Mouse (Mus musculus) forebrain, embryonic 14.5 days (tissue): ENCODE measurements around the gene Btbd1. TPM values are rescaled to one million over a fixed set of nuclear protein-coding genes. Genes with fewer than 3 reads are reported as not detected.

Experiments
- ATAC-seq: fragments of 200-750 bp; cut with Nextera tagmentation; 2 replicates; pipeline ENCODE4 v1.8.0; 2017; ENCODE audit warnings: mild to moderate bottlenecking, moderate library complexity
- DNase-seq: peaks from one replicate; pipeline ENCODE4 v3.0.0-alpha.2; 2015; ENCODE audit warnings: low spot score
- H3K27ac ChIP-seq: fragments of 300-500 bp; sonication (generic); 2 replicates; pipeline ENCODE4 v1.5.1; 2014; ENCODE audit warnings: low read depth, mild to moderate bottlenecking, control low read depth, low read length, moderate library complexity
- H3K27me3 ChIP-seq: fragments of 300-500 bp; sonication (generic); replicated peaks from 2 replicates; pipeline ENCODE4 v1.6.1; 2014; ENCODE audit warnings: low read length, control low read depth, mixed read lengths; ENCODE audit not compliant: control insufficient read depth, insufficient read depth
- H3K36me3 ChIP-seq: fragments of 300-500 bp; sonication (generic); 2 replicates; pipeline ENCODE4 v1.6.1; 2014; ENCODE audit warnings: low read length, control low read depth; ENCODE audit not compliant: control insufficient read depth, insufficient read depth
- H3K4me1 ChIP-seq: fragments of 300-500 bp; sonication (generic); 2 replicates; pipeline ENCODE4 v1.6.1; 2014; ENCODE audit warnings: antibody characterized with exemption, low read length, control low read depth; ENCODE audit not compliant: control insufficient read depth, insufficient read depth
- H3K4me2 ChIP-seq: fragments of 300-500 bp; sonication (generic); 2 replicates; pipeline ENCODE4 v1.6.1; 2014; ENCODE audit warnings: mild to moderate bottlenecking, control low read depth, low read length
- H3K4me3 ChIP-seq: fragments of 300-500 bp; sonication (generic); 2 replicates; pipeline ENCODE4 v1.5.1; 2014; ENCODE audit warnings: low read depth, low read length, control low read depth
- H3K9ac ChIP-seq: fragments of 300-500 bp; sonication (generic); 2 replicates; pipeline ENCODE4 v1.6.1; 2014; ENCODE audit warnings: mild to moderate bottlenecking, low read length, control low read depth, moderate library complexity
- H3K9me3 ChIP-seq: fragments of 300-500 bp; sonication (generic); replicated peaks from 2 replicates; pipeline ENCODE4 v1.6.1; 2016; ENCODE audit warnings: low read length, control low read depth, mixed read lengths; ENCODE audit not compliant: control insufficient read depth
- WGBS: fragments of 180-500 bp; shearing (Covaris S2); extraction: QIAGEN DNeasy Blood & Tissue Kit; methylation state at CpG from one replicate; pipeline ENCODE4 v1.1.7; 2014; 5-methylcytosine and 5-hydroxymethylcytosine counted together
- polyA plus RNA-seq: library from polyadenylated mRNA; unstranded; fragments of >200 nt; fragmentation: Nextera tagmentation; extraction: Ambion mirVana; gene quantifications from 2 replicates; pipeline ENCODE4 v1.2.1, GENCODE M21; 2014

Gene Btbd1
- polyA plus RNA-seq, 1 experiment from 2014 or later: 114 TPM

DNA sequence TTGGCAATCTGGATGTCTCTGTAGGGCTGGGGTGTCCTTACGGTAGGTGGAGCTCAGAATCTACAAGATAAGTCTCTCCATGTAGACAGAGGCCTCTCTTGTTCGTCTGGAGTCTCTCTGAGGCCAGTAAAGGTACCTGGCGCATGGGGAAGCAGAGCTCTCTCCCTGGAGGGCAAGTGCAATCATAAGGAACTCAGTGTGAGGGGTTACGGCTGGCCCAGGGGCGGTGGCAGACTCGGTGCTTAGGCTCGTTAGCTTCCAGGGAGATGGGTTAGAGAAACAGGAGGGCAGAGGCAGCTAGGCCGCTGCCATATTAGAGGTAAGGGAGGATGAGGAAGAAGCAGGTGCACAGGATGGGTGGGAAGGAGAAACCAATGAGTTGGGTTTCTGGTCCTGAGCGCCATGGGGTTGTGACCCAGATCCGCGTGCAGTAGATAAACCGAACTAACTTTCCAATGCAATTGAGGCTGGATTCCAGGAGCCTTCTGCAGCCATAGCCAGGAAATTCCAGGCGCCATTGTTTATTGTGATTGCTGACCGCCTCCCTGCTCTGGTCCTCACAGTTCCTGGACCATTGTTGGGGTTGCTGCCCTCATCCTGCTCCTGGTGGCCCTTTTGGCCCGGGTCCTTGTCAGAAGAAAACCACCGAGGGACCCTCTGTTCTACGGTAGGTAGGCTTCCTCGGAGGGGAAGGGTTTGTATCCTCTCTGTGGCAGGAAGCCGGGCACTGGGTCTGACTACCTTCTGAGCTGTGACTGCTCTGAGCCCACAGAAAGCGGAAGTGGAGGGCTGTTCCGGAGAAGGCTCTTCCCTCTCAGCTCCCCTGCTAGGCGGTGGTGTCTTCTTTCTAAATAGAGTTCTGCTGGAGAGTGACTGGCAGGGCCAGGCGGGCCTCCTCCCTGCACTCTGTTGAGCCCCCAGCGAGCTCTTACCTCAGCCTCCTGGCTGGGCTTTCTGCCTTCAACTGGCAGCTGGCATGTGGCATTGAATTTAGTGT is 33.7 kb upstream of the Btbd1 start:
- WGBS: 75% methylated on average over 24 of the region's 24 CpGs
- Histone ChIP-seq H3K27me3 (no peaks in the 10 kb centered on the region), H3K27ac (no peak overlapping the region), H3K4me3 (no peak overlapping the region), H3K9me3 (no peaks in the 10 kb centered on the region), H3K36me3 (no peaks in the 10 kb centered on the region), H3K9ac (no peak overlapping the region), H3K4me1 (peaks cover 11% of the 10 kb centered on the region; the same call in 1 of the 2 replicates), H3K4me2 (no peak overlapping the region)
- DNase-seq: no peak
- ATAC-seq: no peak

DNA sequence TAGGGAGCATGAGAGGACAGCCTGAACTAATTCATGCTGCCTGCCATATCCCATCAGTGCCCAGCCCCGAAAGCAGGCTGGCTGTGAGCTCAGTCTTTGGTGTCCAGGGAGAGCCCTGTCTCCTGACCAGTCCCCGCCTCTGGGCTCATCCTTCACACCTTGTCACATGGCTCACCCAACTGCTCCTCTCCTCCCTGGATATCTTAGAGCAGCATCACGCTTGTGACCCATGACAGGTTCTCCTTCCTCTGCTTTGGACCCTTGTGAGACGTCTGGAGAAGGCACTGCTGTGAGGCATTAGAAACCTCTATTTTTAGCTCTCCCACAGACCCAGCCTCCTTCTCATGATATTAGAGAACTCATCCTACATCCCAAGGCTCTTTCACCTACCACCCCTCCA is 32.7 kb upstream of the Btbd1 start:
- no peak for DNase-seq
- ATAC-seq: no peak
- Histone ChIP-seq H3K27me3 (0 out of 2 replicates have a peak, but pooled peaks cover 2% of the 10 kb centered on the region), H3K4me3 (no peak overlapping the region), H3K27ac (no peak overlapping the region), H3K36me3 (no peaks in the 10 kb centered on the region), H3K4me1 (peaks cover 11% of the 10 kb centered on the region; the same call in 1 of the 2 replicates), H3K9ac (no peak overlapping the region), H3K4me2 (no peak overlapping the region), H3K9me3 (no peaks in the 10 kb centered on the region)
- 83% methylated on average over 4 of the region's 4 CpGs for WGBS

DNA sequence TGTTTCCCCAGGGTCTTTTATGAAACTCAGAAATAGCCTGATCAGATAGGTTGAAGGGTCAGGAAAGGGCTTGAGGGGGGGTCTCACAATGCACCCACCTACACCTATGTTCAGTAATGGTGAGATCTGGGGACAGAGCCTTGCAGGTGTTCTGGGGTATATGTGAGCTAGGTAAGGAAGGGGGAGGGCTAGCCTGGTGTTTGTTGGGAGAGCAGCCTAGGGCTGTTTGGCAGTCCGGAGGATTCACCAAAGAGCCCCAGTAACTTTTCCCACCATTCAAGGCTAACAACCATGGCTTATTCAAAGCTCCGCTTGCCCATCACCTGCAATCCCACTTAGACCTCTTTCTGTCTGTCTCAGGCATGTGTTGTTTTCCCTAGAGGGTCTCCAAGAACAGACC is 32.2 kb upstream of the Btbd1 start:
- Histone ChIP-seq H3K27me3 (0 out of 2 replicates have a peak, but pooled peaks cover 2% of the 10 kb centered on the region), H3K4me1 (peaks cover 11% of the 10 kb centered on the region; the same call in 1 of the 2 replicates), H3K36me3 (no peaks in the 10 kb centered on the region), H3K9me3 (no peaks in the 10 kb centered on the region), H3K4me2 (no peak overlapping the region), H3K9ac (no peak overlapping the region), H3K4me3 (no peak overlapping the region), H3K27ac (no peak overlapping the region)
- 91% methylated on average over 2 of the region's 2 CpGs for WGBS
- DNase-seq (no peak), ATAC-seq (no peak)

DNA sequence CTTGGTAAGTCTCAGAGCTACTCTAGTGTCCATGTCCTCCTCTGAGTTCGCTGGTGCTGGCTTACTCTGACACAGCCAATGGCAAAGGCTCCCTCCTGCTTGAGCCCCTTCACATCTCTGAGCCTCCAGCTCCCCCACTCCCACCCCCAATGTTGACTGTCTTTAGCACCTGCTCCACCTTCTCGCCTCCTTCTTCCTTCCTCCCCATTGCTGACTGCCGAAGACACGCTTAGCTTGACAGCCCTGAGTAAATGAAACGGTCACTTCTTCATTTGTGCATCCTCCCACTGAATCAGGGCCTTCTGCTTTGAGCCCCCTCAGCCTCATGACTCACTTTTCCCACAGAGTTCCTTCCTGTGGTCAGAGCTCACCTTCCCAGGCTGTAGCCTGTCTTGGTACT is 31.8 kb upstream of the Btbd1 start:
- DNase-seq (no peak), ATAC-seq (no peak)
- Histone ChIP-seq H3K4me1 (peaks cover 11% of the 10 kb centered on the region; the same call in 1 of the 2 replicates), H3K36me3 (no peaks in the 10 kb centered on the region), H3K4me2 (peak overlapping the region; percentile 95; the same call in 1 of the 2 replicates), H3K4me3 (no peak overlapping the region), H3K9ac (no peak overlapping the region), H3K9me3 (no peaks in the 10 kb centered on the region), H3K27me3 (0 out of 2 replicates have a peak, but pooled peaks cover 2% of the 10 kb centered on the region), H3K27ac (no peak overlapping the region)
- 75% methylated on average over 5 of the region's 5 CpGs for WGBS

DNA sequence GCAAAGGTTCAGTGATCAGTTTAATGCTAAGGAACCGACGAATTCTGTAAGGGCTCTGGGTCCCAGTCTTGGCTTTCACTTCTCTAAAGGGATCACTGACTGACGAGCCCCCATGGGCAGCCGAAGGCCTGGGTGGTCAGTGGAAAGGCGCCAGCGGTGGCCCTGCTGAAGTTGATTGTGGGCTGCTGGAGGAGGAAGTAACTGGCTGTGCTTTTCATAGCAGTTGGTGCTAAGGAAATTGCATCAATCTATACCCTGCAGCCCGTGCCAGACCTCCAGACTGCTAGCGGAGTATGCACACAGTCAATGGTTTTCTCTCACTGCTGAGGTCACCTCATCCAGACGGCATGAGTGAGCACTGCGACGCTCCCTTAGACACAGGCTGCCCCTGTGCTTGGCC is 30.8 kb upstream of the Btbd1 start:
- no peaks in the 10 kb centered on the region for H3K36me3 ChIP-seq
- H3K27me3 ChIP-seq: 0 out of 2 replicates have a peak, but pooled peaks cover 2% of the 10 kb centered on the region
- H3K9me3 ChIP-seq: no peaks in the 10 kb centered on the region
- DNase-seq: peak; percentile 39
- H3K4me2 ChIP-seq: peak overlapping the region; percentile 95
- no peak overlapping the region for H3K4me3 ChIP-seq
- ATAC-seq: no peak
- 49% methylated on average over 11 of the region's 11 CpGs for WGBS
- no peak overlapping the region for H3K9ac ChIP-seq
- H3K27ac ChIP-seq: no peak overlapping the region
- H3K4me1 ChIP-seq: peaks cover 11% of the 10 kb centered on the region; the same call in 1 of the 2 replicates

DNA sequence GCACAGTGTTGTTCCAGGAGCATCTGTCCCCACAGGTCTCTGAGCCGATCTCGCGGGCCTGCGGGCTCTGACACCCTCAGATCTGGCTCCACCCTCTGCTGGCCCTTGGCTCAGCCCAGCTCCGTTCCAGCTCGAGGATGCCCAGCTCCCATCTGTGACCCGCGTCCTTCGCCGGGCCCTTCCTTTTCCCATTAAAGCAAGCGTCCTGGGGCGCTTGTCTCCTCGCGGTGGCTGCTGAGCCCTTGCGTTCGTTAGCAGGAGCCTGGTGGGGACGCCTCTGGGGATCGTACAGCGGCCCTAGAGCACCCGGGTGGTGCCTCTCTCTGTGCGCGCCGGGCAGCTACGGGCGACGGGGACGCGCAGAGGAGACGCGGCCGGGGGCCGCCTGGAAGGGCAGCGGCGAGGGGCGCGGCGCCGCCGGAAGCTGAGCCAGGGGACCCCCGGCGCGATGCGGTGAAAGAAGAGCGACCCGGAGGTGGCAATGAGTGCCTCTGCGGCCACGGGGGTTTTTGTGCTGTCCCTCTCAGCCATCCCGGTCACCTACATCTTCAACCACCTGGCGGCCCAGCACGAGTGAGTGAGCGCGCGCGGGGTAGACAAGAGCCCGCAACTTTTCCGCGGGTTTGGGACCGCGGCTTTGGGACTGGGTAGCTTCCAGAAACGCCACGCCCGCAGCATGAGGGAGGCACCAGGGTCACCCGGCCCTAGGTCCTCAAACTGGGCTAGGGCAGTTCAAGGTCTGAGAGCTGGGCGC is 29.9 kb upstream of the Btbd1 start, which contains the start of gene Tm6sf1:
Gene Tm6sf1, plus strand, starts transcription at position 34 of the 754 bp plus-strand sequence.
- peak; percentile 42 for DNase-seq
- H3K27ac ChIP-seq: no peak within 1 kb of the TSS
- peak within 1 kb of the TSS; percentile 74 for H3K9ac ChIP-seq
- WGBS: under 1% methylated on average over 64 of the region's 64 CpGs
- no peaks in the 10 kb centered on the region for H3K36me3 ChIP-seq
- H3K4me2 ChIP-seq: peak within 1 kb of the TSS; percentile 95
- H3K4me3 ChIP-seq: peak within 1 kb of the TSS; percentile 52
- H3K9me3 ChIP-seq: no peaks in the 10 kb centered on the region
- peaks cover 16% of the 10 kb centered on the region; the same call in 1 of the 2 replicates for H3K4me1 ChIP-seq
- ATAC-seq: peak; percentile 74
- H3K27me3 ChIP-seq: 0 out of 2 replicates have a peak, but pooled peaks cover 2% of the 10 kb centered on the region

DNA sequence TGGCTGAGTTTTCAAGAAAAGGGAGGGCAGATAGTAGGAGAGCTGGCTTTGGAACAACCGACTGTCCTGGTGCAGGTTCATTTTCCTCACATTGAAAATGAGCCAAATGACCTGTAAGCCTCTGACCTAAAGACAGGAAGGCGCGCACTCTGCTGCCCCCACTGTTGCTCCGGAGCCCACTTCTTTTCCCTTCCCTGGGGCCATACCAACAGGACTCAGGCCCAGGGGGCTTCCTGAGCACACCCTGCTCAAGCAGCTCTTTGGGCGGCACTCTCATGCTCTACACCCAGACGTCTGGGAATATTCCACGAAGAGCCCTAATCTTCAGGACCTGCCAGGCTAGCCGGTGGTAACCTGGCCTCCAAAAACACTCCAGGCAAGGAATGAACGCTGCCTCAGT is 29.0 kb upstream of the Btbd1 start:
- Histone ChIP-seq H3K4me3 (peak overlapping the region; percentile 52; the same call in 1 of the 2 replicates), H3K36me3 (no peaks in the 10 kb centered on the region), H3K9ac (no peak overlapping the region), H3K4me1 (peaks cover 16% of the 10 kb centered on the region; the same call in 1 of the 2 replicates), H3K4me2 (peak overlapping the region; percentile 95), H3K27me3 (0 out of 2 replicates have a peak, but pooled peaks cover 2% of the 10 kb centered on the region), H3K27ac (no peak overlapping the region), H3K9me3 (no peaks in the 10 kb centered on the region)
- 5% methylated on average over 9 of the region's 9 CpGs for WGBS
- ATAC-seq (no peak), DNase-seq (no peak)

DNA sequence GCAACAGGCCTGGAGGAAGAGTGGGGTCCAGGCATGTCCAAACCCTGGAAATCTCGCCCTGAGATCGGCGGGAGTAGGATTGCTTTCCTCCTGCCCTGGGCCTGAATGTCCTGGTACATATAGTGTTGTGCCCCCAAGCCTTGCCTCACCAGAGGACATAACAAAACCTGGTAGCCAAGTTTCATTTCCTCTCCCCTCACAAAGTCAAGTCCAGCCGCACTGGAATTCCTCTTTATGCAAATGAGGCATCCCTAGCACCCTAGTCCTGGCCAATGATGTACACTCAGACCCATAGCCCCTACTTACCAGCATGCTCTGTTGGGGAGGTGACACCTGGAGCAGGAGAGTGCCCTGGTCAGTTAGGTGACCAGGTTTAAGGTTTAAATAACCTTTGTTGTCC is 27.0 kb upstream of the Btbd1 start:
- no peak overlapping the region for H3K4me2 ChIP-seq
- 85% methylated on average over 4 of the region's 4 CpGs for WGBS
- no peak for ATAC-seq

More for the DNA sequence above, 27.0 kb upstream of the Btbd1 start:
- no peak overlapping the region for H3K27ac ChIP-seq
- no peak for DNase-seq
- no peaks in the 10 kb centered on the region for H3K9me3 ChIP-seq
- 0 out of 2 replicates have a peak, but pooled peaks cover 2% of the 10 kb centered on the region for H3K27me3 ChIP-seq
- no peaks in the 10 kb centered on the region for H3K36me3 ChIP-seq
- H3K4me3 ChIP-seq: no peak overlapping the region
- H3K4me1 ChIP-seq: peaks cover 16% of the 10 kb centered on the region; the same call in 1 of the 2 replicates
- no peak overlapping the region for H3K9ac ChIP-seq
